Mouse (Mus musculus) mouse embryonic stem cell (cell line): ENCODE measurements at regions not wholly inside any gene's neighbourhood (a gene's known extent, or its start where the extent isn't known, plus 50 kb on each side); places are given as distances from the start of the nearest gene placed in this dataset.

ENCODE experiments used
- in situ Hi-C, 2 experiments: fragments of 300-500 bp; cut with MboI; formaldehyde crosslinking; loops; 1 replicate in 1 of 2; 3 replicates in 1 of 2; pipeline ENCODE4 v1.14.3; 2019 to 2020; ENCODE audit warnings: low sequenced_read_pairs in 2 of 2, low pct_unique_long_range_greater_than_20kb in 1 of 2, mixed read lengths in 1 of 2; ENCODE audit not compliant: unreplicated experiment in 1 of 2

DNA sequence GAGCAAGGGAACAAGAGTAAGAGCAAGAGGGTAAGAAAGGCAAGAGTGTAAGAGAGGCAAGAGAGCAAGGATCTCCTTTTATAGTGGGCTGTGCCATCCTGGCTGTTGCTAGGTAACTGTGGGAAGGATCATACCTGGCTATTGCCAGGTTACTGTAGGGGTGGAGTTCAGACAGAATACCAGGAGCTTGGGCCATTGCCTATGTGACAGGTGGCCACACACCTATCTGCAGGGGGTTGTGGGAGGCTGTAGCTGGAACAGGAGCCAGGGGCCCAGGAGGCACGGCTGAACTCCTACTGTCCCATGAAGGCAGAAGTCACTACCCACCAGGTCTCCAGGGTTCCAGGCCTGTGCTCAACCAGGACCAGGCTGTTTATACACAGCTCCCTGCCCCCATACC, 1149.0 kb downstream of the 9330182O14Rik start:
- in situ Hi-C loops: no loop called here

- in situ Hi-C loops: no loop called here
Observed at GRCm38 (mm10) chr15:41286809-41287413, 1152.7 kb downstream of the 9330182O14Rik start.

GRCm38 (mm10) chr15:41297419-41297818, 1163.3 kb downstream of the 9330182O14Rik start:
- in situ Hi-C loops: no loop called here

- in situ Hi-C loops: no loop called here
Observed at GRCm38 (mm10) chr15:41306638-41307037, 1172.5 kb downstream of the 9330182O14Rik start.

DNA sequence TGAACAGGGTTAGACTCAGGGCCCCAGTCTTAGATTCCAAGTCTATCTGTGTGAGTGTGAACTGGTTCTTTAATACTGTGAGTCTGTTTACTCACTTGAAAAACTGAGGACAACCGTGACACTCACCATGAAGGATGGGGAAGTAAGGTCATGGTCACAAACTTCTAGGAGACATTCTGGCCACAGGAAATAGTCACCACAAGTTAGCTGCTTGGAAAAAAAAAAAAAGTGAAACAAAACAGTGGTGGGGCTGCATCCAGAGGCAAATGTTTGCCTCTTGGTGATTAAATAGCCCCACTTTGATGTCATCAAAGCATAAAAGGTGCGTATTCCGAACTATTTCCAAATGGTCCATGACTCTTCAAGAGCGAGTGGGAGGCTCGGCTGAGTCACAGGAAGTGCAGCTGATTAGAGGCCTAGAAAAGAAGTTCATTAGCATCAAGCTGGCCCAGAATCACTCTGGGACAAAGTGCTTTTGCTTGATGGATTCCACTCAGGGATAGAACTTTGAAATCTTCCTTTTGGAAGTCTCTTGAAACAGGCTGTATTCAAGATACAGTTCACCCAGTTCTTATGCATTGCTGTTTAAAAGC, 1177.7 kb downstream of the 9330182O14Rik start:
- in situ Hi-C loops: loop anchor here in 1 of 2 experiments (10.0 kb wide), 1 partner anchor 127 kb away; no protein-coding TSS in a partner anchor

DNA sequence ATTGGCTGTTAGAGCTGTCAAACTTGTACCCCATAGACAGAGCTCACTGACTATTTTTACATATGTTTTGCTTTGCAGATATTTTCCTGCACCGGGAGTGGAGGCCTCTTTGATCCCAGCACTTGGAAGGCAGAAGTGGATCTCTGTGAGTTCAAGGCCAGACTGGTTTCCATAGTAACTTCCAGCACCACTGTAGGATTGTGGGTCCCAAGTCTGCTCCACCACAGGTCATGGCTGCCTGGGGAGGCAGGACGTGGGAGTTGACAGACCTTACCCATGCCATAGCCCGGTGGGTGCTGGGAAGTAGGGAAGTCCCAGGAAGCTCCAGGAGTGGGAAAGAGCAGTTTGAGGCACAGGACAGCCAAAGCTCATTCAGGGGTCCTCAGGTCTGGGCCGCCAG, 1180.8 kb downstream of the 9330182O14Rik start:
- in situ Hi-C loops: loop anchor here in 1 of 2 experiments (10.0 kb wide), 1 partner anchor 130 kb away; no protein-coding TSS in a partner anchor

DNA sequence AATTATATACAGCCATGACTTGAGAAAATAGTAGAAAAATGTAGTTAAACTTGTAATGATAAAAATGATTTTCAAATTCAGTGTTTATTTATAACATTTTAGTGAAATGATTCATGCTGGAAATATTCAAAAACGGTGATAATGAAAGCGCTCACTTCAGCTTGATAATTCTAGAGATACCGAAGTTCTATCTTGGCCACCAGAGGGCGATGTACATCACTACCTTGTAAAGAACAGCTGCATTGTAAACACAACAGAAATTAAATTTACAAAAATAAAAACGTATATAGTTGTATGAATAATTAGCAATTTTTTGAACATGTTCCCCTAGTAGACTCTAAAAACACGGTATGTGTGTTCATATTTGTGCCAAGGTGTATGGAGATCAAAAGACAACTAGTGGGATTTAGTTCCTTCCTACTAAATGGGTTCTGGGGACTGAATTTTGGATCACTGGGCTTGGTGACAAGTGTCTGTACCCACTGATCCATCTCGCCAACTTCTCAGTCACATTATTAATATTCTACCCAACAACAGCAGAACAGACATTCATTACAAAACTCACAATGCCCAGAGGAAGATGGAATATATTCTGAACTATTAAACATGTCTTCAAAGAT, 1191.6 kb downstream of the 9330182O14Rik start:
- in situ Hi-C loops: loop anchor here (5.0 to 25.0 kb wide), 4 partner anchors 138 to 637 kb away; no protein-coding TSS in a partner anchor

DNA sequence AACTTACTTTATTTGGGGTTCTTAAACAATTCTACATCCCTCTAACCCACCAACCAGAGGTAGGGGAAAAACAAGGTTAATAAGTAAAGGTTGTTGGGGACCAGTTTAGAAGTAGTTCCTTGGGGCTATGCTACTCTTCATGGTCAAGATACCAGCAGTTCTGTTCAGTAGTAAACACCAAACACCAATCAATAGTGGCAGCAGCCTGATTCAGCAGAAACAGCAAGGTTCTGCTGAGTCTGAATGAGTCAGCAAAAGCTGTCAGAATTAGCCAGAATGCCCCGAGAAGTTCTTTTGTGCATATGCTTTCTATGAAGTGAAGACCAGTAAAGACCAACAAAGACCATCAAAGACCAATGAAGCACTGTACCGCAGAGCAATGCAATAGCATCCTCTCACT, 1195.1 kb downstream of the 9330182O14Rik start:
- in situ Hi-C loops: loop anchor here (5.0 to 25.0 kb wide), 4 partner anchors 142 to 633 kb away; no protein-coding TSS in a partner anchor

- in situ Hi-C loops: loop anchor here (25.0 kb wide), 2 partner anchors 332 to 632 kb away; no protein-coding TSS in a partner anchor
Observed at GRCm38 (mm10) chr15:41330085-41330484, 1195.9 kb downstream of the 9330182O14Rik start.

DNA sequence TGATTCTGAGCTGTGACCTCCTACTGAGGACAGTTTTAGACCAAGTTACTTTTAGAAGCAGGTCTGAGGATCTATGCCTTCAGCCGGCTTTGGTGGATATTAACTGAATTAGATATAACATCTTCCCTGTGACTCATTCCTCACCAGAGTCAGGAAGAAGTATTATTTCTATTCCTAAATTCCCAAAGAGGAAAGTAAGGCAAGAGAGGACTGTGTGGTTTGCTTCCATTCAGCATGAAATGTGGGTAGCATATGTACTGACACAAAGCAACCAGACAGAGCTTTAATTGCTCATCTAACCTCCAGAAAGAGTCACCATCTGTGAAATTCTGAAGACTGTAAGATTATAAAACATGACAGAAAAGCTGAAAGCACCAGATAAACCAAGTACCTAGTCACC, 1198.3 kb downstream of the 9330182O14Rik start:
- in situ Hi-C loops: loop anchor here (25.0 kb wide), 2 partner anchors 330 to 630 kb away; no protein-coding TSS in a partner anchor

DNA sequence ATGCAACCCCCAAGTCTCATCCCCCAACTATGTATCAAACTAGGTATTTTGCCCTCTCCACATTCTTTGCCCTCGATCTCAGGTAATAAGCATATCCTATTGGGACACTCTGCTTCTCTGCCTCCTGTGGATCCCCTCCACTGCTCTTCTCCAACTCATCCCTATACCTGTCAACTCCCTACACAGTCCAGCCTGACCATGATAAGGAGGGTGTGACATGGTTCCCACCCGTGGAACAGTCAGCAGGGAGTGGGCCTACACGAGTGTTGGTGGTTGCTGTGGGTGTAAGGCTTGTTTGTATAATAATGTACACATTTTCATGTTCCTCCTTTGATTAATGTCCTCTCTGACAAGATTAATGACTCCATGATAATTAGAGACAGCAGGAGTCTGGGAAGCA, 1199.0 kb downstream of the 9330182O14Rik start:
- in situ Hi-C loops: loop anchor here (25.0 kb wide), 2 partner anchors 329 to 629 kb away; no protein-coding TSS in a partner anchor

- in situ Hi-C loops: loop anchor here (25.0 kb wide), 2 partner anchors 322 to 622 kb away; no protein-coding TSS in a partner anchor
Observed at GRCm38 (mm10) chr15:41340621-41341020, 1206.5 kb downstream of the 9330182O14Rik start.

DNA sequence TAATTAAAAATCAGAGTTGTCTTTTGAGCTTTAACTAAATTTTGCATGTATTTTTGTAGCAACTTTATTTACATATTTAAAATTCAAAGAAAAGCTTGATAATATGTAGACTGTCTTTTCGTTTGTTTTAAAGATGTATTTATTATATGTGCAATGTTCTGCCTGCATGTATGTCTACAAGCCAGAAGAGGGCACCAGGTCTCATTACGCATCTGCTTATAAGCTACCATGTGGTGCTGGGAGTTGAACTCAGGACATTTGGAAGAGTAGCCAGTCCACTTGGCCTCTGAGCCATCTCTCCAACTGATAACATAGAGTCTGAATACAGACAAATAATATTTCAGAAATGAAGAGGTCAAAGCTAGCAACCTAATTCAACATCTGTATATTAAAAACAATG, 1211.4 kb downstream of the 9330182O14Rik start:
- in situ Hi-C loops: loop anchor here (25.0 kb wide), 2 partner anchors 317 to 617 kb away; no protein-coding TSS in a partner anchor

GRCm38 (mm10) chr15:41347221-41347620, 1213.1 kb downstream of the 9330182O14Rik start:
- in situ Hi-C loops: loop anchor here (25.0 kb wide), 2 partner anchors 315 to 615 kb away; no protein-coding TSS in a partner anchor

DNA sequence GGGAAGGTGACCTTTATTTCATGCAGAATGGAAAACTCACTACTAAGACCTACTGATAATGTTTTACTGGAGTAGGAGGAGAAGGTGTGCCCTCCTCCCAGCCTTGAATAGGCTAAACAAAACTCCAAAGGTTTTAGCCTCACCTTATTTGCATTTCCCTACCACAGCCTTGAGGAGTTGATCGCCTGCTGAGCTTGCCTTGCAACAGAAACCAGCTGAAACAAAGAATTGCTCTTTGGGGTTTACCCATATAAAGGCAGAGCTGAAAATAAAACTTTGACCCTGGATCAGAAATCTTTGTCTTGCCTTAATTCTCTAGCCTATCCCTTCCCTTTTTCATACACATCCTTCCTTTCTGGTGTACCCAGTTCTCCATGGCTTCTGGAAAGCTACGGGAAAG, 1218.0 kb downstream of the 9330182O14Rik start:
- in situ Hi-C loops: no loop called here

- in situ Hi-C loops: no loop called here
Observed at GRCm38 (mm10) chr15:41359276-41359675, 1225.1 kb downstream of the 9330182O14Rik start.

DNA sequence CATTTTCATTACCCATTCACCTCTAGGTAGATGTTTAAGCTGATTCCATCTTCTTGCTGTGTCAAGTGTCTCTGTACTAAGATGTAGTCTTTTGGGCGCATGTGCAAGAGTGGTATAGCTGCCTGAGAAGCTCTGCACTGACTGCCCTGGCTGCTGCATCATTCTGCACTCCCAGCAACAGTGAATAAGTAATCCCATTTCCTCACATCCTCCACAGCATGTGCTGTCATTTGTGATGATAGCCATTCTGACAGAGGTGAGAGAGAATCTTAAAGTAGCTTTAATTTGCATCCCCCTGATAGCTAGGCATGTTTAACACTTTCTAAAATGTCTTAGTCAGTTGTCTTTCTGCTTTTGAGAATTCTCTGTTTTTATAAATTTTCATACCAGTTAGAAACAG, 1240.5 kb downstream of the 9330182O14Rik start:
- in situ Hi-C loops: no loop called here

DNA sequence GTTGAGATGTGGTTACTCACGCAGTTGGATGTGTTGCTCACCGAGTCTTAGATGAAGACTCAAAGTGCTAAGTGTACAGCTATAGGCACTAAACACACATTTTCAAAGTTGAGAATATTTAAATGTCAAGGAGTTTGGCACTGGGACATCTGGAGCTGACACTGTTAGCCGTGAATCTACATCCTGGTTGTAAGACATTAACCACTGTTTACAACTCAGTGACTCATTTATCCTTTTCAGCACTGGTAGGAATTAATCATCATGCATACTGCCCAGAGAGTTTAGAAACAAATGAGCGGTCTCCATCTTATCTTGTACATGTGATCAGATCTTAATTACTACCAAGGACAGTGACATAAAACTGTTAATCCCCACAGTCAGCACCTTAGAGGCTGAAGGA, 1241.7 kb downstream of the 9330182O14Rik start:
- in situ Hi-C loops: no loop called here

DNA sequence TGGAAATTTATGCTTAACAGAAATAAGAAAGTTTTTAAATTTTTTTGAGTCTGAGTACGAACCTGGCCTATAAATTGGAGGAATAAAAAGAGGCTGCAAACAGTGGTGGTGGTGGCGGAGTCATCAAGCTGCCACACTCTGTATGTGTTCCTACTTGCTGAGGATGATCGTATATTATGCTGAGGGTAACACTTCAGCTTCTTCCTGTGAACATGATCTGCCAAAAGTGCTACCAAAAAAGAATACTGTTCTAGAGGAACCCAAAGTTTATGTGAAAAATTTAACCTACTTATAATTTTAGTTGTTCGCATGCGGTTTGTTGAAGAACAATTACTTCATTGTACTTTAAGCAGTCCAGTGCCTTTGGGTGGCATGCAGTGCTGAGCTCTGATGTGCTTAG, 1245.5 kb downstream of the 9330182O14Rik start:
- in situ Hi-C loops: no loop called here
